Mouse (Mus musculus) left cerebral cortex, postnatal 36 days (tissue): ENCODE data around the gene Hlcs. TPM values are rescaled to one million over a fixed set of nuclear protein-coding genes. Genes with fewer than 3 reads are reported as not detected.

Experiments used
- DNase-seq, 2 experiments: peaks; one replicate each; pipeline ENCODE4 v3.0.0; 2021 to 2022; ENCODE audit warnings: low spot score in 2 of 2, mixed read lengths in 1 of 2
- intact Hi-C: fragments of 180-260 bp; cut with DNase I; formaldehyde crosslinking; loops from one replicate; pipeline ENCODE4 v1.15.1; 2025
- total RNA-seq, 2 experiments: library from RNA; stranded (reverse); gene quantifications; 2 replicates each; pipeline ENCODE4 v1.2.3; 2021

The Hlcs gene
- total RNA-seq, 2 experiments from 2014 or later = 15.6 to 20.0 TPM

- intact Hi-C loops = loop anchor here (5.0 to 10.0 kb wide), 2 partner anchors 39 to 127 kb away; no protein-coding TSS in a partner anchor
- DNase-seq = no peak
These were observed 61.6 kb downstream of the Hlcs start for GRCm38 (mm10) chr16:94251756-94252155.

- DNase-seq = peak; percentile 66 to 71
- intact Hi-C loops = loop anchor here (5.0 to 10.0 kb wide), 2 partner anchors 38 to 126 kb away; no protein-coding TSS in a partner anchor
These were observed 62.6 kb downstream of the Hlcs start for GRCm38 (mm10) chr16:94250640-94251349.

GRCm38 (mm10) chr16:94250136-94250535 lies 63.2 kb downstream of the Hlcs start:
- DNase-seq = no peak
- intact Hi-C loops = loop anchor here (5.0 to 10.0 kb wide), 2 partner anchors 38 to 125 kb away; no protein-coding TSS in a partner anchor

- intact Hi-C loops = loop anchor here (5.0 to 10.0 kb wide), 2 partner anchors 37 to 125 kb away; no protein-coding TSS in a partner anchor
These were observed 63.7 kb downstream of the Hlcs start for GRCm38 (mm10) chr16:94249666-94250065.

GRCm38 (mm10) chr16:94248721-94249120 lies 64.7 kb downstream of the Hlcs start:
- intact Hi-C loops = no loop called here
- DNase-seq = no peak

More at GRCm38 (mm10) chr16:94249666-94250065, 63.7 kb downstream of the Hlcs start:
- no peak for DNase-seq

GRCm38 (mm10) chr16:94246976-94247375 lies 66.4 kb downstream of the Hlcs start:
- DNase-seq = no peak
- intact Hi-C loops = no loop called here

- intact Hi-C loops = no loop called here
These were observed 67.2 kb downstream of the Hlcs start for GRCm38 (mm10) chr16:94246058-94246784.

GRCm38 (mm10) chr16:94241126-94241525 lies 72.2 kb downstream of the Hlcs start:
- no peak for DNase-seq
- intact Hi-C loops = no loop called here

More at GRCm38 (mm10) chr16:94246058-94246784, 67.2 kb downstream of the Hlcs start:
- DNase-seq = no peak

GRCm38 (mm10) chr16:94240190-94240589 lies 73.2 kb downstream of the Hlcs start:
- intact Hi-C loops = no loop called here
- DNase-seq = no peak

- intact Hi-C loops = no loop called here
- no peak for DNase-seq
These were observed 73.8 kb downstream of the Hlcs start for GRCm38 (mm10) chr16:94239567-94239966.

GRCm38 (mm10) chr16:94239146-94239545 lies 74.2 kb downstream of the Hlcs start:
- DNase-seq = no peak
- intact Hi-C loops = no loop called here

GRCm38 (mm10) chr16:94237130-94237484 lies 76.3 kb downstream of the Hlcs start:
- no peak for DNase-seq
- intact Hi-C loops = no loop called here

- peak; percentile 21 to 28 for DNase-seq
- intact Hi-C loops = no loop called here
These were observed 76.9 kb downstream of the Hlcs start for GRCm38 (mm10) chr16:94236226-94237129.

GRCm38 (mm10) chr16:94235718-94236117 lies 77.7 kb downstream of the Hlcs start:
- no peak for DNase-seq
- intact Hi-C loops = no loop called here

GRCm38 (mm10) chr16:94234202-94234601 lies 79.2 kb downstream of the Hlcs start:
- intact Hi-C loops = no loop called here
- DNase-seq = no peak

- DNase-seq = no peak
- intact Hi-C loops = no loop called here
These were observed 82.3 kb downstream of the Hlcs start for GRCm38 (mm10) chr16:94230909-94231575.

GRCm38 (mm10) chr16:94230499-94230898 lies 82.9 kb downstream of the Hlcs start:
- DNase-seq = no peak
- intact Hi-C loops = no loop called here

GRCm38 (mm10) chr16:94229890-94230289 lies 83.5 kb downstream of the Hlcs start:
- DNase-seq = no peak
- intact Hi-C loops = no loop called here

- no peak for DNase-seq
- intact Hi-C loops = no loop called here
These were observed 84.4 kb downstream of the Hlcs start for GRCm38 (mm10) chr16:94228858-94229555.
